Mouse (Mus musculus) ES-Bruce4 (cell line): ENCODE measurements at regions not wholly inside any gene's neighbourhood (a gene's known extent, or its start where the extent isn't known, plus 50 kb on each side); places are given as distances from the start of the nearest gene placed in this dataset.

ENCODE experiments used
- H3K27ac ChIP-seq: 2 replicates; pipeline ENCODE4 v1.5.1; 2012; ENCODE audit warnings: low read length, inconsistent platforms; ENCODE audit not compliant: insufficient read depth
- H3K27me3 ChIP-seq: 2 replicates; pipeline ENCODE4 v1.6.1; 2012; ENCODE audit warnings: mild to moderate bottlenecking, low read length, inconsistent platforms; ENCODE audit not compliant: control insufficient read depth, poor library complexity, insufficient read depth, severe bottlenecking
- H3K36me3 ChIP-seq: 2 replicates; pipeline ENCODE4 v1.6.1; 2012; ENCODE audit warnings: inconsistent platforms, mild to moderate bottlenecking, low read length, moderate library complexity; ENCODE audit not compliant: control insufficient read depth, poor library complexity, insufficient read depth, severe bottlenecking
- H3K4me1 ChIP-seq: one replicate; pipeline ENCODE4 v1.8.1; 2011; ENCODE audit warnings: low read length; ENCODE audit not compliant: control insufficient read depth, insufficient read depth
- H3K4me3 ChIP-seq: 2 replicates; pipeline ENCODE4 v1.5.1; 2011; ENCODE audit warnings: low read depth, mild to moderate bottlenecking, low read length
- H3K9ac ChIP-seq: 2 replicates; pipeline ENCODE4 v1.6.1; 2012; ENCODE audit warnings: low read depth, mild to moderate bottlenecking, inconsistent platforms; ENCODE audit not compliant: poor library complexity, severe bottlenecking
- H3K9me3 ChIP-seq: replicated peaks from 2 replicates; pipeline ENCODE4 v1.6.1; 2012; ENCODE audit warnings: mild to moderate bottlenecking, low read length, inconsistent platforms; ENCODE audit not compliant: control insufficient read depth, poor library complexity, insufficient read depth, severe bottlenecking
- CTCF ChIP-seq: IDR thresholded peaks from one replicate; pipeline ENCODE4 v1.8.1; 2011; ENCODE audit warnings: low read depth, low read length
- EP300 ChIP-seq: IDR thresholded peaks from 2 replicates; pipeline ENCODE4 v1.6.1; 2011; ENCODE audit warnings: low read depth, low read length; ENCODE audit not compliant: insufficient read depth
- POLR2A ChIP-seq: IDR thresholded peaks from one replicate; pipeline ENCODE4 v1.8.1; 2011; ENCODE audit warnings: low read length; ENCODE audit not compliant: insufficient read depth

DNA sequence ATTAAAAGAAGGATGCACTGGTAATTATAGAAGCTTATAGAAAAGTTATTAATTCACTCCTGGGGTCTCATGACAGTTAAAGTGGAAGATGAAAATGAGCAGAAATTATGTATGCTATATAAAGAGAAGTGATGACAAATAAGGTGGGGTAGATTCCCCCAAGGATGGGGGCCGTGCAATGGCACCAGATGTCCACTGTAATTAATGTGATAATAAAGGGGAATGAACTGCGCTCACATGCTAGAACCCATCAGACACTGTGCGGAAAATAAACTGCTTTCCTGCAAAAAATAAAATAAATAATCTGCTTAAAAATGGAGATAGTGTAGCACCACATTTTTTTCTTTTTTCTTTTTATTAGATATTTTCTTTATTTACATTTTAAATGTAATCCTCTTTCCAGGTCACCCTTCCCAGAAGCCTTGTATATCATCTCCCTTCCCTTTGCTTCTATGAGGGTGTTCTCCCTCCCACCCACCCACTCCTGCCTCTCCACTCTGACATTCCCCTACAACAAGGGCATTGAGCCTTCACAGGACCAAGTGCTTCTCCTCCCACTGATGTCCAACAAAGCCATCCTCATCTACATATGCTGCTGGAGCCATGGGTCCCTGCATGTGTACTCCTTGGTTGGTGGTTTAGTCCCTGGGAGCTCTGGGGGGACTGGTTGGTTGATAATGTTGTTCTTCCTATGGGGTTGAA lies 934.0 kb upstream of the Pcdh20 start:
- Histone ChIP-seq H3K27me3 (no peaks in the 10 kb centered on the region), H3K4me3 (no peak overlapping the region), H3K9ac (no peak overlapping the region), H3K36me3 (no peaks in the 10 kb centered on the region), H3K27ac (no peak overlapping the region), H3K4me1 (no peaks in the 10 kb centered on the region), H3K9me3 (no peaks in the 10 kb centered on the region)
- no peak for TF ChIP-seq CTCF
- TF ChIP-seq EP300: no peak
- TF ChIP-seq POLR2A: no peak

DNA sequence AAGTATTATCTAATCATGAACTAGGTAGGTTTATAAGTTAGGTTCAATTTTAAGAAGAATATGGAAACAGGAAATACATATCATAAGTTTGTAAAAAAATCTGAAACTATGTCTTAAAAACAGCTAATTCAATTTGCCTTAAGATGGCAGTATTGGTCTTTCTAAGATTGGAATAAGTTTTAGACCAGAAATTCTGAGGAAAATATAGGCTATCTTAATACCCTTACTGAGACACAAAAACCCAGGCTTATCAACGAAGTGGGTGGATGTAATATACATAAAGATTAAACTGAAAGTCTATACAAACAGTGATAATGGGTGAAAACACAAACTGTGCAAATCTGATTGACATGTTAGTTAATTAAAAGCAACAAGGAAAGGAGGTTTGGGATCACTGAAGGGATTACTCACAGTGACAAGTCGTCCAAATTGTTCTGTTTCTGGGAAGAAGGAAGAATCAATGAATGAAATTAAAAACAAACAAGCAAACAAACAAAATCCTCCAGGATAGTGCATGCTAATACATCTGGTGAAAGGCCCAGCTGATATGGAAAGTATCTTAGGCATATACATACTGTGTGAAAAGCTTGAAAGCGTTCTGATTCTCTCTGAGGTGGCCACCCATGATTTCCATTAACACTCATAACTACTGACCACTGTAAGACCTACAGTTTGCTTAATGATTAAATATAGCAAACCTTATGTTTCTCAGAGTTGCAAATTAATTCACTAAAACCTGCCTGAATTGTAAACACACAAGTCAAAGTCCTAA lies 931.6 kb upstream of the Pcdh20 start:
- no peak overlapping the region for H3K27ac ChIP-seq
- no peaks in the 10 kb centered on the region for H3K27me3 ChIP-seq
- H3K4me1 ChIP-seq: no peaks in the 10 kb centered on the region
- H3K4me3 ChIP-seq: no peak overlapping the region
- TF ChIP-seq EP300 (no peak), POLR2A (no peak), CTCF (no peak)
- H3K9ac ChIP-seq: no peak overlapping the region
- H3K36me3 ChIP-seq: no peaks in the 10 kb centered on the region
- H3K9me3 ChIP-seq: no peaks in the 10 kb centered on the region

DNA sequence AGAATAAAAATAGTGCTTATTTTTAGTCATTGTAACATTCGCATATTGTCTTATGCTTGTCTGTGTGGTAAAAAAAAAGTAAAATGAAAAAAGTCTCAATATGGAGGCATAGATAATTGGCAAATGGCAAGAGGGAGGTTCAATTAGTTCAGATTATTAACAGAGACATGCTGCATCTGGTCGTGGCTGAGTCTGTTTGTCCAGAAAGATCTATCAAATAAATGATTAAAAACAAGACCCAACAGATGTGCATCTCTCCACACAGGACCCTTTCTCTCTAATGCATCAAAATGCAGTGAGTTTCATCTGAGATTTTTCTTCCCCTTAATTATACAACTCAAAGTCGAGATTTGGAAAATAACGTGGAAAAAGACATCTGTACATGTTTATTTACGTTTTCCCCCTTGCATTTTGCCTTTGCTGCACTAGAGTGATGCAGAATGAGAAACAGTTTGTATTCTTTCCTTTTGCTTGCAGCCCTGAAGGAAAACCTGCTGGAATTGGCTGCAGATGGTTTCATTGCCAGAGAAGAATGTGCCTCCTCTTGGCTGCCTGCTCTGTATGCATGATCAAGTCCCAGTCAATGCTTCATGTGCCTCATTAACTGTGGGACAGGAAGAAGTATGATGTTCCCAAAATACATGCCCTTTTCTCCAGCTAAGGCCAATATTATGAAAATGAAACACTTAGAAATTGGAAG lies 886.0 kb upstream of the Pcdh20 start:
- Histone ChIP-seq H3K27me3 (no peaks in the 10 kb centered on the region), H3K27ac (no peak overlapping the region), H3K9ac (no peak overlapping the region), H3K36me3 (no peaks in the 10 kb centered on the region), H3K9me3 (no peaks in the 10 kb centered on the region), H3K4me3 (no peak overlapping the region), H3K4me1 (no peaks in the 10 kb centered on the region)
- TF ChIP-seq EP300: no peak

DNA sequence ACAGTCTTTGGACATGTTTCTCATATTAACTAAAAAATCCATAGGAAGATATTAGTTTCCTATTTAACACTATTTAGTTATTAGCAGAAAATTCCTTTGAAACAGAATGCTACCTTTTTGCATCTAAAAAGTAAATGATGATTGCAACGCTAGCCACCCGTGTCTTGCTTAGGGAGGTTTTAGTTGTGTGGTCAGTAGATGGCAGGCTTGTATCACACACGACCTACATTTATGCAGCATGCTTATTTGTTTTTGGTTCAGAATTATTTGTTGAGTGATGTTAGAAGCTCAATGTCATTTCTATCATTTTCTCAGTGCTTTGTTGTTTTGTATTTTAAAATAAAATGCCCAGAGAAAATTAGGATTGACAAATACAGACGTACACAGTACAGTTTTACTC lies 876.8 kb upstream of the Pcdh20 start:
- H3K9me3 ChIP-seq: no peaks in the 10 kb centered on the region
- no peaks in the 10 kb centered on the region for H3K36me3 ChIP-seq
- TF ChIP-seq EP300: no peak
- TF ChIP-seq CTCF: no peak
- no peaks in the 10 kb centered on the region for H3K27me3 ChIP-seq
- H3K4me1 ChIP-seq: no peaks in the 10 kb centered on the region
- no peak overlapping the region for H3K27ac ChIP-seq
- no peak overlapping the region for H3K4me3 ChIP-seq
- H3K9ac ChIP-seq: no peak overlapping the region

DNA sequence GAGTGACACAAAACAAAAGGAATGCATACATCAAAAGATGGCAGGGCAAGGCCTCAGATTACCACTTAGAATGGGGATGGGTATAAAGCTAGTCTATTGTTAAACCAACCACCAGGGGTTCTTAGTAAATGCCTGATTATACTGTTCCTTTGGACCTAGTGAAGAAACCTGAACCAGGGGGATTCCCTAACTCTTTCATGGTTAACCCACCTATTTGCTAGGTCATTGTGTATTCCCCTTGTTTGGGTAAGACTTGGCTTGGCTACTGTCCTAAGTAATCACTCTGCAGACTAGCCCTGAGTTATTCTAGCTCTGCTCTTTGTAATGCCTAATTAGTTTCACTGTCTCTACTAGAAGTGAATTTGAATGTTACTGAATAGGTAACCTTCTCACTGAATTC lies 853.9 kb upstream of the Pcdh20 start:
- TF ChIP-seq EP300 (peak; percentile 40; the same call in 1 of the 2 replicates), POLR2A (no peak)
- Histone ChIP-seq H3K36me3 (no peaks in the 10 kb centered on the region), H3K4me3 (no peak overlapping the region), H3K9ac (no peak overlapping the region), H3K27ac (peak overlapping the region; percentile 97), H3K9me3 (no peaks in the 10 kb centered on the region), H3K27me3 (no peaks in the 10 kb centered on the region), H3K4me1 (peaks cover 3% of the 10 kb centered on the region)

DNA sequence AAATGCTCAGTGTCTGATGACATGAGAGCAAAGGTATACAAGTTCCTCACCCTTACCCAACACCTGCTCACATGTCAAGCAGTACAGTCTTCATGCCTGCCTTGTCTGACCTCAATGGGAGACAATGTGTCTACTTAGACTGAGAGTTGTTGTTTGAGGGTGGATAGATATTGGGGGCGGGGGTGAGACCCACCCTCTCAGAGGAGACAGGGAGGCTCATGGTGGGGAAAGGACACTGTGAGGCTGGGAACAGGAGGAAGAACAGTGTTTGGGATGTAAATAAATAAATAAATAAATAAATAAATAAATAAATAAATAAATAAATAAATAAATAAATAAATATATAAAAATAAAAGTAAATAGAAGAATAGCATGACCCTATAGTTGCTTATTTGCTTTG lies 837.3 kb upstream of the Pcdh20 start:
- Histone ChIP-seq H3K27ac (no peak overlapping the region), H3K36me3 (no peaks in the 10 kb centered on the region), H3K4me1 (no peaks in the 10 kb centered on the region), H3K9ac (no peak overlapping the region), H3K27me3 (no peaks in the 10 kb centered on the region), H3K9me3 (no peaks in the 10 kb centered on the region), H3K4me3 (no peak overlapping the region)
- no peak for TF ChIP-seq EP300
- TF ChIP-seq POLR2A: no peak
- TF ChIP-seq CTCF: no peak
